Mouse (Mus musculus): ENCODE results near the gene Jarid2.

The Jarid2 gene

DNA sequence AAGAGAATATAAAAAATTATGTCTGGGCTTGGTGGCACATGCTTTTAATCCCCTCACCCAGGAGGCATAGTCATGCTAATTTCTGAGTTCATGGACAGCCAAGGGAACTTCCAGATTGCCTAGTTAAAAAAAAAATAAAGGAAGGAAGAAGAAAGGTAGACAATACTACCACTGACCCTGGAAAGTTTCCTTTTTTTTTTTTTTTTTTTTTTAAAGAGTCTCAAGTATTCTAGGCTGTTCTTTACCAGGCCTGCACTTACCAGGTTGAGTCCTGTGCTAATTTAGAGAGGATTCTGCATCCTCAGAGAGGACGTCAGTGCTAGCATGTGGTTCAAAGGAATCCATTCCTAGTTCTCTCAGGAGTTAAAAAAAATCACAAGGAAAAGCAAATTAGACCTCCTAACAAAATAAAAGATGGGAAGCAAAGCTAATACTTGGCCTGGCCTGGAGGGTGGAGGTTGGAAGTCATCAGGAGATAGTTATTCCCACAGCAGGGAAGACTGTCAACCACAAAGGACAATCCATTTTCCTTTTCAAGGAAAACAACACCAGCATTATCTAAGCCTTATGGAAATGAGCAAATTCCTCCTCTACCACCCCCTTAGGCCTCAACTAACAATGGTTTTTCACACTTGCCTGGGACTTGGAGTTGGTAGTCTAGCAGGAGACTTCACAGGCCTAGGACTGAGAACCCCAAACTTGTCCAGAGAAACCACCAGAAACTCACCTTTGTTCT, 961 bp upstream of the Jarid2 start:
- no peak for DNase-seq (ENCODE audit: low read depth, low spot score)

DNA sequence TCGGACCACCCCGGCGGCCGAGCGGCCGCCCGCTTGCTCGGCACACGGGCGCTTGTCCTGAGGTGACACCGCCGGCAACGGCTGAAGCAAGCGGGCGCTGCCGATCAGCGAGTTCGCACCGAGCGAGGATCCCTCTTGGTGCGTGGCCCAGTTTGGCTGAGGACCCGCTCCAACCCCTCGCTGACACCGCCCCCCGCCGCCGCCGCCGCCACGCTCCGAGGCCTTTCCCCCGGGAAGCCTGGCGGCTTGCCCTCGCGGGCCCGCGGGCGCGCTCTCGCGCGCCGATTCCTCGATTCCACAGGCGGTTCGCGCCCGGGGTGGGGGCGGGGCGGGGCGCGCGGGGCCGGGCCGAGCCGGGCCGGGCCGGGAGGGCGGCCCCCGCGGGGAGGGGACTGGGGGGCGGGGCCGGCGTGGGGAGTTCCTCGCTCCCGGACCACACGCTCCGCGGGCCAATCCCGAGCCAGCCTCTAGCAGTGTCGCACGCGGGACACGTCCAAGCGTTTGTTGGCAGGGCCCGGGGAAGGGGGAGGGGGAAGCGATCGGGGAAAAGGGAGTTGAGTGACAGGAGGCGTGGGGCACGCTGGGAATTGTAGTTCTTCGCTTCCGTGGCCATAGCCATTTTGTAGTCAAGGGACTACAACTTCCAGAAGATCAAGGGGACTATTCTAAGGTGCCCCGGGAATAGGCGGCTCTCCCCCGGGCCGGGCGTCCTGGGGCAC, 1.0 kb downstream of the Jarid2 start:
- DNase-seq (ENCODE audit: low read depth, low spot score), result peak; percentile 96

DNA sequence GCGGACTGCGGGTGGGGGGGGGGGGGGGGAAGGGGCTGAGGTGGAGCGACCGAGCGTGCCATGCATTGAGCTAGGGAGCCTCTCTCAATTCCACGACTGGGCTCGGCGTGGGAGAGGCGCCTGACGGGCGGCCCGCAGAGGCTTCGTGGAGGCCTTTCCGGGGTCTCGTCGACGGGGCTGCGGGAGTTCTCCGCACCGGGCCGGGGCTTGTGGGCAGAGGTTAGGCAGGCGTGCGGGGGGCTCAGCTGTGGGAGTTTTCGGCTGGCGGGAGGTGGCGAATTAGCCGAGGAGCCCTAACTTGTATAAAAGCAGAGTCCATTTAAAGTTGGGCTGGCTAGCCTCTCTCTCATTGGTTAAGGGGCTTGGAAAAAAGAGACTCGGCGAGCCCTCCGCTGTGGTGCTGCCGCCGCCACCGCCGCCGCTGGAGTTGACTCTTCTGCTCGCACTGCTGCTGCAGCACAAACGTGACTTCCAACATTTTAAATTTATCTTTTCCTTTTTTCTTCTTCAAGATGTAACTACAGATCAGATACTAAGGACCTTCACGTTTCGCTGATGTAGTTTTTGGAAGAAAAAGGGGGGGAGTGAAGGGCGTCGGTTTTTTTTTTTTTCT, 1.8 kb downstream of the Jarid2 start:
- peak; percentile 75 for DNase-seq (ENCODE audit: low read depth, low spot score)

DNA sequence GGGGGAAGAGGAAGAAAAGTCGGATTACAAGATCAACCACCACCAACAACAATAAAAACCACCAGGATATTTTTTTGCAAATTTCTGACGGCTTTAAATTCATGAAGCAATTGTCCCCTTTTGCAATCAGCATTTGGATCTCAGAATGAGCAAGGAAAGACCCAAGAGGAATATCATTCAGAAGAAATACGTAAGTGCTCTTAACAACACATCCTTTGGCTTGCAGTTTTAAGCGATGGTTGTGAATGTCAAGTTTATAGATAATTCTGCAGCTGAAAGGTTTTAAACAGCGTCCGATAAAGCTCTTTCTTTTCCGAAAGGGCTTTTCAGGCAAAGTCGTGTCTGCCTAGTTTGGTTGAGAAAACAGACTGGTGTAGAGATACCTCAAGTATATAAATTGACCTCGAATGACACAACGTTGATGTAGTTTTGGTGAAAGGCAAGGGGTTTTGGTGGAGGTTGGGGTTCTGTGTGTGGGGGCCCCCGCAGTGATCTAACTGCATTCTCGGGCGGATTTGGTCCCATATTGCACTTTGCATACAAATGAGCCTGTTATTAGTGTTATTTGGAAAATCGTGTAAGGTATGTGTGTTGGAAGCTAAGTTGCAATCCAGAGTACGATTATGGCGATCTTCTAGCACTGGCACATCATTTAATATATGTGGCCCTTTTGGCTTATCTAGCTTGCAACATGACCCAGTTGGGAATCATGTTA, 2.6 kb downstream of the Jarid2 start:
- no peak for DNase-seq (ENCODE audit: low read depth, low spot score)

DNA sequence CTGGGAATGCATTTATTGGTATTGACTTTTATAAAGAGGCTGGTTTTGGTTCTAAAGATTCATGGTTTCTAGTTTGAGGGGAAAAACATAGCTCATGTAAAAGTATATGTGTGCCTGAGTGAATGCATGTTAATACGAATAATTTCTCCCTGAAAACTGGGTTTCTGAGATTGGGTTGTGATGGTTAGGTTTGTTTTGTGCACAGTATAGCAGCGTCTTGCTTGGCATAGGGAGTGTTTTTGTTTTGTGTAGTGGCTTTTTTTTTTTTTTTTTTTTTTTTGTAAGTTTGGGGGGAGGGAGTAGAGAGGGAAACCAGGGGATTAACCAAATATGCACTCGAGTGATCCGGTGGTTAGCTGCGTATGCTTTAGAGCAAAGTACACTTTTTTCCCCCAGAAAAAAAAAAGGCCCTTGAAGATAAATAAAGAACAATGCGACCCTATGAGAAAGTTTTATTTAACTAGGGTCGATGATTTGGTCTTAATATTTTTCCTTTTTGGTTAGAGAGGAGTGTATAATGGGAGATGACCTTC, 3.2 kb downstream of the Jarid2 start:
- DNase-seq (ENCODE audit: low read depth, low spot score), result no peak

DNA sequence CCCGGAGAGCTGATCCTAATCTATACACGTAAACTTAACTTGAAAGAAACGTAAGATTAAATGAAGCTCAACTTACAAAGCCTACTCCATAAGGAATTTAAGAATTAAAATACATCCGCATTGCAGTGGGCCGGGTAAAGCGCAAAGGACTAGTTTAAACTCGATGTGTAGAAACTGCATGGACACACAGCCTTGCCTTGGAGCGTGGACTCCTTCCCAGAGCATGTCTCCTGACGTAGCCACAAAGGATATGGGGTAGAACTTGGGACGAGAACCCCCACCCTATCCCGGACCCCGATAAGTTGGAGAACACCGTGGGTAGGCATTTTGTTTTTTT, 3.7 kb downstream of the Jarid2 start:
- no peak for DNase-seq (ENCODE audit: low read depth, low spot score)

DNA sequence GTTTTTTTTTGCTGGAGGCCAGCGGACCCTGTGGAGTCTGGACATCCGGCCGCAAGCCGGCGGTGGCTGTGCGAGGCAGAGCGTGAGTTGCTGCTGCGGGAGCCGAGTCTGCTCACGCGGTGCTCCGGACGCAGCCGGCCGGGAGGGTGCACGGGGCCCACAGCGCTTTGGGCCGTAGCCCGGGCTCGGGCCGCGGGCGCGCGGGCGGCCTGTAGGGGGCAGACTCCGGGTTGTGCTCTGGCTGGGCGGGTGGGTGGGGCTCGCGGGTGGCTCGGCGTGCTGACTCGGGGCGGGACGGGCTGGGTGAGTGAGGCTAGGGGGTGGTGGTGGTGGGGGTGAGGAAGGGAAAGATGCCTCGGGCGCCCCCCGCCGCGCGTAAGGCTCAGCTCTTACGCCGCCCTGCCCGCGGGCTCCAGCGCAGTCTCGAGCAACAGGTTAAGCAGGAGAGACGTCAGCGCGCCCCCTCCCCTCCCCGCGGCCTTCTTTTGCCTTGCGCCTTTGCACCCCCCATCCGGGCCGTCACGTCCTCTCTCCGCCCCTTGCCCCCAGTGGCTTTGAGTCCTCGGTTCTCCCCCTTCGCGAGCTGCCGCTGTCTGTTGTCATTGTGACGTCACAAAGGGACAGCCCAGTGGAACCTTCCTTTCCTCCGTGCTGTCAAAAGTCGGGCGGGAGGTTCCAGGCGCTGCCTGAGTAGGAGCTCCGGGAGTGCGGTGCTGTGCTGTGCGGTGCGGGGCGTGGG, 4.3 kb downstream of the Jarid2 start:
- DNase-seq (ENCODE audit: low read depth, low spot score), result peak; percentile 71

DNA sequence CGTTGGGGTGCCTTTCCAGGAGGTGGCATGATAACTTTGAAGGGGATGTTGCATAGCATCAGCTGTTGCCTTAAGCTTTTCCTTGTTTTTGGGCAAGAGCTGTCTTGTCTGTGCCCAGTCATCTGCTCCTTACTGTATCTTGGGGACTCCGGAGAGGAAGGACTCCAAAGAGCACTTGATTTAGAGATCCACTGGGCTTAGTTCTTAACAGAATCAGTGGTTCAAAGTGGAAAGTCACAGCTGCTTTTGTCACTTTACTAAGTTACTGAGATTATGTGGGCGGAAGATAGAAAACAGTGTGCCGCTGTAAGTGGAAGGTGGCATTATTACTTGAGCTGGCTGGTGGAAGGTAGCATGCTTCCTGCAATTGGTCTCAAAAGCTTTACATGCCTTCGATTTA, 5.2 kb downstream of the Jarid2 start:
- DNase-seq (ENCODE audit: low read depth, low spot score), result no peak

DNA sequence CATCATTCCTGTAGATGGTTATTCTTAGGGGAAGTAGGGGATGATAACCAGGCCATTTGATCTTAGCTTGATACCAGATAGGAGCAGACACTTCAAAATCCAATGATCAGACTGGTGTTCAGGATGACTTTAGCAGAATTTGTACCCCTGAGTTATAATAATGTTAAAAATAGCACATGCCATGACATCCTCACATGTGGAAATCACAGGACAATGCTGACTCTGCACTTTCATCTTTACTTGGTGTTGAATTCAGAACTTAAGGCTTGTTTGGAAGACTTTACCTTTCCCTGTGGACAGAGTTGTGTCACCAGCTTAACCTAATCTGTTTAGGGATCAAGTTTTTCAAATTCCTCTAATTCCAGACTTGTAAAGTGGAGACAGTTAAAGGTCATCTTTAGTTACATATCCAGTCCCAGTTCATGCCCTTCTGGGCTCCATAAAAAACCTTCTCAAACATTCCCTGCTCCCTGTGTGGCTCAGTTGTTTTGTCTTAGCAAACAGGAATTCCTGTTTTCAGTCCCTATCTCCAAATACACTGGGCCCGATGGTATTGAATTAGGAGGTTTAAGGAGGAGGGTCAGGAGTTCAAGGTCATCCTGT, 5.9 kb downstream of the Jarid2 start:
- DNase-seq (ENCODE audit: low read depth, low spot score), result no peak

DNA sequence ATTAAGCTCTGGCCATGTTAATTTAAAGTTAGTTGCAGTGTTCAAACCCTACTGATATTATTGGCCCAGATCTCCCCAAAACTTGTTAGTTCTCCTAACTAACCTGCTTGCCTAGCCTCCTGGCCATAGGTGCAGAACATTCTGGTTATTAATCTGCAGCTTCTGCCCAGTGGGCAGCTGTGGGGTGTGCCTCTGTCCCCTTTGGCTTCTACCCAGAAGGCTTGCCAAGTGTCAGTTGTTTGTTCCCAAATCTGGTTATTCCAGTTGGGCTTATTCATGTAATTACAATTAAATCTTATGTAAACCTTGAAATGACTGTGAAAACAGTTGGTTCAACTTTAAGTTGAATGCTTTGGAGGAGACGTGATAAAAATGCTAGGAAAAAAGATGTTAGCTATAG, 8.0 kb downstream of the Jarid2 start:
- DNase-seq (ENCODE audit: low read depth, low spot score), result no peak

DNA sequence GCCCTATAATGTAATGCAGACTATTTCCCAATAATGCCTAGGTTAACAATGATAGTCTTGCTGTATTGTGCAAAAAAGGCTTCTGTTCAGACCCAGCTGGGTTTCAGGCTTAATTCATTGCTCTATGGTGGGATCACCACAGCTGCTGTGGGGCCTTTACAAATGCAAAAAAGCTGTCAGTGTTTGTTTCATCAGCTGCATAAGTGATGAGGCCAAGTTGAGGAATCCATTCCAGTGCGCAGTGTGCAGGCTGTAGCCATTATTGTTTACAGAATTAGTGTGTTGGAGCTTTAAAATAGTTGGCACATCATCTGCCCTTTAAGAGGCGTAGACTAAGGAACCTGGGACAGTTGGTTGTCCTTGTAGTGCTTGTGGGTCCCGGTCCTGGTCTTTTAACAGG, 22.5 kb downstream of the Jarid2 start:
- no peak for DNase-seq (ENCODE audit: low read depth, low spot score)

DNA sequence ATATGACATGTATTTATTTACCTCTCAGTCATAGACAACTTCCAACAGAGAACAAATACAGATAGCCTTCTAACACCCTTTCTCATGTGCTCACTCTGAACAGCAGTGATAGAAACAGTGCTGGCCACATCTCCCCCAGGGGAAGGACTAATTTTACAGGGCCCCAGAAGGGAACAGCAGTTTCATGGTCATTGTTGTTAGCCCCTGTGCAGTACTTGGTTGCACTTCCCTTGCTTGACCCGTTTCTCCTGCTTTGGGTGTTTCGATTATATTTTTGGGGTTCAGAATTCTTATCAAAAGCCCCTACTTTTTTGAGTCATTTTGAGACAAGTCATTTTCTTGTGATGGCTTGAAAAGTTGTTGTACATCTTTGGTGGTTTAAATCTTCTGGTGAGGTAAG, 23.9 kb downstream of the Jarid2 start:
- DNase-seq (ENCODE audit: low read depth, low spot score), result no peak

DNA sequence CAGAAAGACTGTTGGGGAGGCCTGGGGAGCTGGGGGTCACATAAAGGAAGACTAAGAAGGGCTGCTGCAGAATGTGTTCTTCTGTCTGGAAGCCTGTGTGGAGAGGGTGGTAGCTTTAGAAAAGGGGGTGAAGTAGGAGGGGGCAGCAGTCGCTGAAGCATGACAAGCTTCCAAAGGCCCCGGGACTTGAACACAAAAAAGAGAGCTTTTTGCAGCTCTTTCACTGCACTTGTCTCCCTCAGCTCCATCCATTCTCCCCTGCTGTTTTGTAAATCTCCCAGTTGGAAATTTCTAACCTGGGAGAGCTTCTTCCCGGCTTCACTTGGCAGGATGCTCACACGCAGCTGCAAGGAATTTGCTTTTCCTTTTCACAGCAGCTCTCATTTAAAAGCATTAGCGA, 26.2 kb downstream of the Jarid2 start:
- no peak for DNase-seq (ENCODE audit: low read depth, low spot score)

DNA sequence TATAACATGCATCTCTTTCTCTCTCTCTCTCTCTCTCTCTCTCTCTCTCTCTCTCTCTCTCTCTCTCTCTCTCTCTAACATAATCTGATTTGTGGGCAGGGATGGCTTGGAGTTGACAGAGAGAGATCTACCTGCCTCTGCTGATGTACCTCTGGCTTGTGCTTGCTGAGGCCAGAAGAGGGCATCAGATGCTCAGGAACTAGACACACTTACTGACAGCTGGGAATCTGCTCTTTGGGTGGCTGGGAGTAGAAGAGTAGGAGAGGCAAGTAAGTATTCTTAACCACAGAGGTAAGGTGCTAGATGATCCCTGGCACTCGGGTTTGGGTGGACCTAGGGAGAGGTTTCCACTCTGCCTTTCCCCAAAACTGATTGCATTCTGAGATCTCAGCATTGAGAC, 29.5 kb downstream of the Jarid2 start:
- DNase-seq (ENCODE audit: low read depth, low spot score), result no peak

DNA sequence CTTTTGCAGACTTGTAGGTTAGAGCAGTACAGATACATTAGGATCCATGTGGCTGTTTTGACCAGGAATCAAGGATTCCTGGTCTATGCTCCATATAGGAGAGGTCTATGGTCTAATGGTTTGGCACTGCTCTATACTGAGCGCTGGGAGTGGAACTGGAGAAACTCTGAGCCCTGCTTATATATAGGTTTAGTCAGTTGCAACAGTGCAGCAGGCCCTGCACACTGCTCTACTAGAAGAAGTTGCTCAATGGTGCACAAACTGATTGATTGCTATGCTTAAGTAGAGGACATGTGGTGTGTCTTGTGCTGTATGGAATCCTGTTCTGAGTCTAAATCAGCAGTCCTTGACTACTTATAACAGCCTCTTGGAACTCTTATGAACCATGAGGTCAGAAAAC, 31.5 kb downstream of the Jarid2 start:
- no peak for DNase-seq (ENCODE audit: low read depth, low spot score)

DNA sequence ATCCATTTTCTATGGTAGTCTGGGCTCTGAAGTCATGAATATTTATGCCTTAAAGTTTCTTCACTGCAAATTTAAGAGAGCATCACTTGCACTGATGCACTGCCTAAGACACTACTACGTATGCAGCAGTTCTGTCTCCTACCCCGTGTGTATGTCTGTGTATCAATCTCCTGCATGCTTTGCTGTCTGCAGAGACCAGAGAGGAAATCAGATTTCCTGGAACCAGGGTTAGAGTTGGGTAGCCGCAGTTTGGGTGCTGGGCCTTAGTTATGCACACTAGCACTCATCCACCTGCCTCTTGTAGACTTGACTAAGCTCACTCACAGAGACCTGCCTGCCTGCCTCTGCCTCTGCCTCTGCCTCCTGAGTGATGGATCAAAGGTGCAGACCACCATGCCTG, 33.8 kb downstream of the Jarid2 start:
- DNase-seq (ENCODE audit: low read depth, low spot score), result no peak

DNA sequence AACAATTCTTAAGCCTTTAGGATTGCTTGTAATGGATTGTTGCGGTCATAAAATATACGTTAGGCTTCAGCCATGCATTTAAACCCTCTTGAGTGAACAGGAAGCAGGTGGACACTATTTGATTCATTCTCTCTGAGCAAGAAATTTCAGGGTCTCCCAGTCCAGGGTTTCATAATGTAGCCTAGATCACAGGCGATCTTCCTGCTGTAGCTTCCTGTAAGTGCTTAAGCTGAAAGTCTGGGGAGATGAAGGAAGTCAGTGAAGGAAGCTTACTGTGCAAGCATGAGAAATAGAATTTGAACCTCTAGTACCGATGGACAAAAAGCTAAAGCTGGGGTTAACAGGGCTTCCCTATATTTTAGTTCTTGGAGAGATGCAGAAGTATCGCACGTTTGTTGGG, 38.5 kb downstream of the Jarid2 start:
- no peak for DNase-seq (ENCODE audit: low read depth, low spot score)

DNA sequence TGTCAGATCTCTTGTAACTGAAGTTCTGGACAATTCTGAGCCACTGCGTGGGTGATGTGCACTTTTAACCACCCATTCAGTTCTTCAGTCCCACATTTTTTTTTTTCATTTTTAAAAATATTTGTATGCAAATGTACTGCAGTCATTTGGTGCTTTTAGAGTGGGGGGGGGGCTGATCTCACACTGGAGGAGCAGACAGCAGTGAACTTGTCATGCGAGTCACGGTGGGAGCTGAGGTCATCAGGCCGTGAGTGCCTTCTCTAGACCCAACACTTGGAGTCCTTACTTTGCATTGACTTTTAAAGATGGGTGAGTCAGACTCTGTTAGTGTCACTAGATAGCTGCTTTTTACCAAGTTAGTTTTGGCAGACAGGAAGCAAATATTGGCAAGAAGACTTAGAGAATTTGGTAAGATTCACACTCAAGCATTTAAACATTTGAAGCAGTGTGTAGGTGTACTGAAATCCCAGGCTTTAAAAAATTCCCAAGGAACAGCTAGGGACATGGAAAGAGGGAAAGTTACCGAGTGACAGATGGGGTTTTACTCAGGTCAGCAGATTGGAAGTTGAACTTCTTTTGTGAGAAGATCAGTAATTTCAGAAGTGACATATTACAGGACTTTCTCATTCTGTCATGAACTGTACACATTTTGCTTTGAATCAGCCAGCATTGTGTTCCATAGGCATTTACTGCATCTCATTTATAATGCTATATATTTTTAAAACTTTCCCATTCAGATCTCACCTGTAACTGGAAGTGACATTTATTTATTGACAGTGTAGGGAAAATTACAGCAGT, 41.7 kb downstream of the Jarid2 start:
- DNase-seq (ENCODE audit: low read depth, low spot score), result no peak

DNA sequence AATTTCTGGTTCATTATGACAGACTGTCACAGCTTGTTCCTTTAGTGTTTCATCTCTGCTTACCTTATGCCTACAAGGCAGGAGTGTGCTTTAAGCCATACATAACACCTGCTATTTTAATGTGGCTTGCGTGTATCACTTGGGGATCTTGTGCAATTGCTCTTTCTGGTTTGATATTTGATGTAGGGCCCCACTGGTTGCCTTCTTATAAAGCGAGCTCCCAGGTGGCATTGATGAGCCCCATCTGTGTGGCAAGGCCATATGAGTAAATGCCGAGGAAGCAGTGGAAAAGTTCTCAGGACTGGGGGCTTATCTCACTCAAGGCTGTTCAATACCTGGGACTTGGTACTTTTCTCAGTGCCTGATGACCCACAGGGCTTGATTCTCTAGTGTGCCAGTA, 43.5 kb downstream of the Jarid2 start:
- no peak for DNase-seq (ENCODE audit: low read depth, low spot score)

DNA sequence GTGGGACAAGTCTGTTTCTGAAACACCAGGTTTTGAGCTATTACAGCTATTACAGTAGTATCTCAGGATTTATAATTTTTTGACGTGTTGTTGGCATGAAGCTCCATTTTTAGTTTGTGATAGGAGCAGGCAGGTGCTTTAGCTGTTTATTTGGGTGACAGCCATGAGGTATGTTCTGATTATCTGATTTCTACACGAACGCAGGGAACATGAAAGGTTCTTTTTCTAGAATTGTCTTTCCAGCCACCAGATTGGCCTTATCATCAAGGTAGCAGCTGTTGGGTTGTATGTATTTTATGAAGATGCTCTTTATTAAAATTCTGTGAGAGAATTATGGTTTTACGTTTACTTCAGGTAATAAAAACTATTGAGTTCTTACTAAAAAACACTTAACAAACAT, 45.1 kb downstream of the Jarid2 start:
- DNase-seq (ENCODE audit: low read depth, low spot score), result no peak

Measured in c-Kit-negative CD71-positive TER-119-positive erythroid progenitor cells, embryonic 14.5 days (primary cell).